Mouse (Mus musculus) embryonic fibroblast, embryonic 13.5 days (primary cell): ENCODE data around the gene Paxip1.

ENCODE experiments used
- CTCF ChIP-seq: IDR thresholded peaks from 2 replicates; pipeline ENCODE4 v1.5.1; 2011; ENCODE audit warnings: mild to moderate bottlenecking, control low read depth, low read length, moderate library complexity, borderline replicate concordance; ENCODE audit not compliant: insufficient read depth
- POLR2A ChIP-seq: IDR thresholded peaks from 2 replicates; pipeline ENCODE4 v1.6.1; 2011; ENCODE audit warnings: low read depth, mild to moderate bottlenecking, control low read depth, low read length, moderate library complexity

- no peak for TF ChIP-seq POLR2A
- no peak for TF ChIP-seq CTCF
Observed at GRCm38 (mm10) chr5:27731392-27731791, 60.1 kb downstream of the Paxip1 start.
